Comparison of ENCODE assay signal across 8 mouse cellular contexts in genomic region chr1:192851640-192852039, GRCm38 (mm10). TPM values are rescaled to one million over a fixed set of nuclear protein-coding genes. Genes with fewer than 3 reads are reported as not detected.
DNase-seq lines count a peak whose midpoint lies in the region; ATAC-seq and TF ChIP-seq lines count a peak whose summit lies in the region.

No protein-coding gene starts in this region.

- ATAC-seq in heart, embryonic 12.5 days (ENCODE audit: insufficient number of reproducible peaks, low FRiP score), result peak; percentile 75
- peak; percentile 36; the same call in 1 of the 2 replicates for ATAC-seq in kidney, embryonic 14.5 days (ENCODE audit: low FRiP score, low TSS enrichment)
- no peak for ATAC-seq in midbrain, embryonic 14.5 days (ENCODE audit: low FRiP score, low TSS enrichment)

- WGBS in heart, embryonic 12.5 days, result 8% methylated on average over 6 of the region's 6 CpGs
- 10% methylated on average over 6 of the region's 6 CpGs for WGBS in kidney, embryonic 14.5 days
- WGBS in midbrain, embryonic 14.5 days, result 5% methylated on average over 6 of the region's 6 CpGs

- TF ChIP-seq CTCF in embryonic fibroblast, embryonic 13.5 days (IDR thresholded peaks at IDR 0.05; ENCODE audit: borderline replicate concordance, insufficient read depth, low read length), result no peak

- peaks cover 22% of the 10 kb centered on the region; the same call in 1 of the 2 replicates for H3K4me1 ChIP-seq in embryonic fibroblast, embryonic 13.5 days (ENCODE audit: control insufficient read depth, insufficient read depth, low read length)
- peaks cover 43% of the 10 kb centered on the region for H3K4me1 ChIP-seq in heart, embryonic 12.5 days (replicated peaks)
- peaks cover 28% of the 10 kb centered on the region; the same call in 1 of the 2 replicates for H3K4me1 ChIP-seq in kidney, embryonic 14.5 days (ENCODE audit: control insufficient read depth, insufficient read depth, low read length)
- peaks cover 45% of the 10 kb centered on the region for H3K4me1 ChIP-seq in midbrain, embryonic 14.5 days (ENCODE audit: control insufficient read depth, insufficient read depth, low read length)

- TF ChIP-seq POLR2A in embryonic fibroblast, embryonic 13.5 days (IDR thresholded peaks at IDR 0.05; ENCODE audit: low read depth, low read length), result peak; percentile 48; the same call in 1 of the 2 replicates

- H3K27ac ChIP-seq in embryonic fibroblast, embryonic 13.5 days (ENCODE audit: insufficient read depth, low read length), result peak overlapping the region; percentile 63
- peak overlapping the region; percentile 83 for H3K27ac ChIP-seq in heart, embryonic 12.5 days (ENCODE audit: poor library complexity, severe bottlenecking)
- H3K27ac ChIP-seq in kidney, embryonic 14.5 days (ENCODE audit: low read depth, low read length), result peak overlapping the region; percentile 72; the same call in 1 of the 2 replicates
- peak overlapping the region; percentile 79 for H3K27ac ChIP-seq in midbrain, embryonic 14.5 days (replicated peaks; ENCODE audit: low read depth, low read length)

- peak; percentile 63 for DNase-seq in brain, adult 2 months (ENCODE audit: low read depth, low spot score)
- DNase-seq in midbrain, embryonic 14.5 days, result peak; percentile 78
- DNase-seq in cerebellum, adult 9-11 months, result no peak
- no peak for DNase-seq in spleen, postnatal 14 days (ENCODE audit: low spot score in 2 of 2)
- no peak for DNase-seq in adrenal gland, postnatal 25 days

- H3K27me3 ChIP-seq in heart, embryonic 12.5 days (replicated peaks), result peaks cover 20% of the 10 kb centered on the region
- peaks cover 10% of the 10 kb centered on the region for H3K27me3 ChIP-seq in kidney, embryonic 14.5 days (ENCODE audit: control insufficient read depth, insufficient read depth, low read length)
- no peaks in the 10 kb centered on the region for H3K27me3 ChIP-seq in midbrain, embryonic 14.5 days (ENCODE audit: control insufficient read depth, insufficient read depth, low read length)

- peaks cover 32% of the 10 kb centered on the region for H3K36me3 ChIP-seq in heart, embryonic 12.5 days
- peaks cover 19% of the 10 kb centered on the region; the same call in 1 of the 2 replicates for H3K36me3 ChIP-seq in kidney, embryonic 14.5 days (ENCODE audit: control insufficient read depth, insufficient read depth, low read length)
- H3K36me3 ChIP-seq in midbrain, embryonic 14.5 days (ENCODE audit: control insufficient read depth, insufficient read depth, low read length), result peaks cover 34% of the 10 kb centered on the region

- 0 out of 2 replicates have a peak overlapping the region, but pooled peaks have one; percentile 38 for H3K9ac ChIP-seq in heart, embryonic 12.5 days
- 0 out of 2 replicates have a peak overlapping the region, but pooled peaks have one; percentile 5 for H3K9ac ChIP-seq in kidney, embryonic 14.5 days (ENCODE audit: low read depth, low read length)
- H3K9ac ChIP-seq in midbrain, embryonic 14.5 days (replicated peaks; ENCODE audit: low read length), result peak overlapping the region; percentile 48

- H3K4me3 ChIP-seq in embryonic fibroblast, embryonic 13.5 days (ENCODE audit: insufficient read depth, low read length), result no peak overlapping the region
- no peak overlapping the region for H3K4me3 ChIP-seq in heart, embryonic 12.5 days
- H3K4me3 ChIP-seq in kidney, embryonic 14.5 days (ENCODE audit: low read length), result no peak overlapping the region
- H3K4me3 ChIP-seq in midbrain, embryonic 14.5 days (replicated peaks; ENCODE audit: low read depth, low read length), result peak overlapping the region; percentile 13

- H3K4me2 ChIP-seq in heart, embryonic 12.5 days, result peak overlapping the region; percentile 49
- peak overlapping the region; percentile 29; the same call in 1 of the 2 replicates for H3K4me2 ChIP-seq in kidney, embryonic 14.5 days (replicated peaks; ENCODE audit: low read depth, low read length)
- peak overlapping the region; percentile 77 for H3K4me2 ChIP-seq in midbrain, embryonic 14.5 days (ENCODE audit: low read length)

- no peaks in the 10 kb centered on the region for H3K9me3 ChIP-seq in heart, embryonic 12.5 days (replicated peaks)
- H3K9me3 ChIP-seq in kidney, embryonic 14.5 days (ENCODE audit: control insufficient read depth, low read length), result no peaks in the 10 kb centered on the region
- no peaks in the 10 kb centered on the region for H3K9me3 ChIP-seq in midbrain, embryonic 14.5 days (ENCODE audit: control insufficient read depth, low read length)

RNA-seq across cellular contexts. Expression of gene Sertad4, which starts 3.9 kb away (rescaled TPM):
- polyA plus RNA-seq in embryonic fibroblast, embryonic 13.5 days (2011; ENCODE audit: insufficient read length, low read depth, missing spikeins), result 43.6 and 59.4 TPM in 2 replicates
- polyA plus RNA-seq in heart, embryonic 12.5 days (2016; fragmentation: Nextera tagmentation; extraction: Ambion mirVana), result 18.1 and 18.8 TPM in 2 replicates
- 15.7 and 23.9 TPM in 2 replicates for polyA plus RNA-seq in kidney, embryonic 14.5 days (2014; fragmentation: Nextera tagmentation; extraction: Ambion mirVana)
- 30.0 and 39.5 TPM in 2 replicates for polyA plus RNA-seq in midbrain, embryonic 14.5 days (2014; fragmentation: Nextera tagmentation; extraction: Ambion mirVana)
- 10.1 and 18.8 TPM in 2 replicates for total RNA-seq in adrenal gland, postnatal 25 days (2021)

Comparison
In these comparisons a context has a peak if more than half of its experiments do, and no peak if none do; other contexts are left out.
1. DNase-seq: peak in brain, adult 2 months (single experiment) and midbrain, embryonic 14.5 days (single experiment); none in cerebellum, adult 9-11 months (single experiment), spleen, postnatal 14 days (0 of 2) and adrenal gland, postnatal 25 days (single experiment).
2. Peak in every context shown above with its lines, with median percentiles within 50 percentile points of each other: H3K27ac ChIP-seq, H3K4me2 ChIP-seq and H3K9ac ChIP-seq.